Mouse (Mus musculus) gastrocnemius, postnatal 14 days (tissue): ENCODE measurements around the gene Lyplal1. TPM values are rescaled to one million over a fixed set of nuclear protein-coding genes. Genes with fewer than 3 reads are reported as not detected.

Experiments used
- DNase-seq: peaks from one replicate; pipeline ENCODE4 v3.0.0; 2021; ENCODE audit warnings: mixed read lengths
- intact Hi-C: fragments of 180-260 bp; cut with DNase I; formaldehyde crosslinking; loops from one replicate; pipeline ENCODE4 v1.15.1; 2025; ENCODE audit warnings: low total_unique reads
- long read RNA-seq, 2 experiments: library from polyadenylated mRNA; stranded (forward); transcript quantifications; one replicate each; pipeline ENCODE4 v2.0.0; 2021
- total RNA-seq, 2 experiments: library from RNA; stranded (reverse); gene quantifications; 2 replicates each; pipeline ENCODE4 v1.2.3; 2021

Gene Lyplal1
- 1 to 10 TPM; 4.4 to 4.8 TPM for total RNA-seq
- long read RNA-seq, experiment 1, transcript Lyplal1-201 (5 exons, 1,578 nt): major isoform, 5 of 7 reads
- long read RNA-seq, experiment 1, partial matches to known transcripts: 0 of 7 reads
- long read RNA-seq, experiment 1, other reads (novel, unspliced or antisense): 1 of 7 reads
- long read RNA-seq, experiment 2, partial matches to known transcripts: 0 of 1 reads
- long read RNA-seq, experiment 2, other reads (novel, unspliced or antisense): 1 of 1 reads

GRCm38 (mm10) chr1:186116701-186117488, at the start of gene Lyplal1:
Lyplal1 (minus strand) TSS chr1:186117310.
- peak; percentile 97 for DNase-seq
- intact Hi-C loops: no loop called here

GRCm38 (mm10) chr1:186163616-186164015, 46.5 kb upstream of the Lyplal1 start:
- no peak for DNase-seq
- intact Hi-C loops: no loop called here

- intact Hi-C loops: no loop called here
- DNase-seq: no peak
Observed at GRCm38 (mm10) chr1:186163206-186163605, 46.1 kb upstream of the Lyplal1 start.

GRCm38 (mm10) chr1:186150376-186150775, 33.3 kb upstream of the Lyplal1 start:
- intact Hi-C loops: no loop called here
- DNase-seq: no peak

GRCm38 (mm10) chr1:186145444-186145843, 28.3 kb upstream of the Lyplal1 start:
- intact Hi-C loops: no loop called here
- no peak for DNase-seq

GRCm38 (mm10) chr1:186140191-186140590, 23.1 kb upstream of the Lyplal1 start:
- intact Hi-C loops: no loop called here
- DNase-seq: no peak

DNA sequence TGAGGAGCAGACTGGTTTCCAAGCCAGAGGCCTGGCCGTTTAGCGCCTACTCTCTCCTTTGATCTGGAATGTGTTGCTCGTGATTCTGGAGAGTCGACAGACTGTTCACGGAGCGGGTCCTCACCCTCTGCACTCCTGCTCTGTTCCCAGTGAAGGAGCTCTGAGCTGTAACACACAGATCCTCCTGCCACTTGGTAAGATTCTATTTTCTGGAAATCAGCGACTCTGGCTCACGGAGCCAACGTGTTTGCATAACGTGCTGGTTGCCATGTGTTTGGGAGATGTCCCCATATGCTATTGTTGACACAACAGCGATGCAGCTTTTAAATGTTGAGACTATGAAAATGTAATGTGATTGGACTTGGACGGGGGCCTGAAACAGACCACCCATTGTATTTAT, 20.8 kb upstream of the Lyplal1 start:
- intact Hi-C loops: no loop called here
- DNase-seq: no peak

GRCm38 (mm10) chr1:186136636-186137380, 19.7 kb upstream of the Lyplal1 start:
- DNase-seq: peak; percentile 29
- intact Hi-C loops: no loop called here

DNA sequence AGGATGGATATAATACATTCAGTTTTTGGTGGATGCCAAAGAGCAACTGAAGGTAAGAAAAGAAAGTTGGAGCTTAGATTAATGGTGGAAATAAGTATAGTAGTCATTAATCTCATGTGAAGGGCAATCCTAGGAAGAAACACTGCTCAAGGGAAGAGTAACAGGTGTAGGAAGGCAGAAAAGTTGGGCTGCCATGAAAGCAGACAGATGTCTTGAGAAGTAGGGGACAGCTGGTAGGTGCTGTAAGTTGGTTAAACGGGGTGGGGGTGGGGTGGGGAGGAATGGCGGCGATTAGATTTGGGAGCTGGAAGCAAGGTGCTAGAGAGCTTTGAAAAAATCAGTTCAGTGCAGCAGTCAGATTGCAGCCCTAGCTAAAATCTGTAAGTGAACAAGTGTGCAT, 14.4 kb upstream of the Lyplal1 start:
- intact Hi-C loops: no loop called here
- no peak for DNase-seq

DNA sequence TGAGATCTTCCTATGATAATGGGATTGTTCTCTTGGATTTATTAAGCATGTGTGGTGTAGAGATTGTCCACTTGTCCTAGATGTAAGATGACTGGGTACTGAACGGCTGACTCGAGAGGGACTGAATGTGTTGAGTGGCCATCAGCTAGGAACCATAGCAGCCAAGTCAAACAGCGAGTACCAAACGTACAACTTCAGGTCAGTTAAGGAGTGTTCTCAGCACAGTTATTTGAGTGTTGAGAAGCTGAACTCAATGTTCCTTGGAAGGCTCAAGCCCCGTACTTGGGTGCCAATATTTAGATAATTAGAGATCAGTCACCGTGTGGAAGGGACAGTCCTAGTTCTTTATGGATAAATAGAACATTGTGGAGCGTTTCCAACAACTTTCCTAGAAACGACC, 11.8 kb upstream of the Lyplal1 start:
- DNase-seq: no peak
- intact Hi-C loops: no loop called here

- DNase-seq: no peak
- intact Hi-C loops: no loop called here
Observed at GRCm38 (mm10) chr1:186126313-186126862, 9.3 kb upstream of the Lyplal1 start.

GRCm38 (mm10) chr1:186123690-186124089, 6.6 kb upstream of the Lyplal1 start:
- no peak for DNase-seq
- intact Hi-C loops: no loop called here

DNA sequence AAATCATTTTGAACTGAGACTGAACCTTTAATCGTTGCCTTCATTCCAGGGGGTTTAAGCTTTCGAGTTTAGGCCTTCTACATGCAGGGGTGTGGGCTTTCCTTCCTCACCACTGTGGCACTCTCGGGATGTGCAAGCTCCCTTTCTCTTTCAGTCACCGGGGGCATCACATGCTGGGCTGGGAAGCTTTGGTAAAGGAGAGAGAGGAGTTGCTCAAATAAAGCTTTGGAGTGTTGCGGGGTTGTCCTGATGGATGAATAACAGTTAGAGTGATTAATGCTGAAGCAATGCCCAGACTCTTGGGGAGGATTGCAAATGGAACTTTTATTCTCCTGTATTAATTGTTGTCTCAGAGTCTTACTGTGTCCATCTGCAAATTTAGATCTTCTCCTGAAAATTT, 2.7 kb upstream of the Lyplal1 start:
- no peak for DNase-seq
- intact Hi-C loops: no loop called here

DNA sequence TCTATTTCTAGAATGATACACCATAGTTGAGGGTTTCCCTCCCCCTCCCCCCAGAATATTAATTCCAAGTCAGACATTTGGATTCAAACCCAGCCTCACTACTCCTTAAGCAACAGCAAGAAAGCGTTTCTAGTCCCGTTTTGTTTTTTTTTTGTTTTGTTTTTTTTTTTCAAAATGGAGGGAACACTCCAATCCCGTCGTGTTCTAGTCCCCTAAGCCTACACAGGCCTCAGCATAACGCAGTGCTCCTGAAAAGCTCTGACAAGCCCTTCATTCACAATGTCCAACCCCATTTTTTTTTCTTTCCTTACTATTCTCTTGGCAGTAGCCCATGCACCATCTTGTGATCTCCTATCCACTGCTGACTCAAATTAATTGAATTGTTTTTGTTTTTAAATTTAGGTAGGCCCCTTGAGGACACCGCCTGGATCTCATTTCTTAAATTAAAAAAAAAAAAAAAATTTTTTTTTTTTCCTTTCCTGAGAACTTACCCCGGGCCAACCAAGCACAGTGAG, 967 bp downstream of the Lyplal1 start:
- DNase-seq: no peak
- intact Hi-C loops: no loop called here

DNA sequence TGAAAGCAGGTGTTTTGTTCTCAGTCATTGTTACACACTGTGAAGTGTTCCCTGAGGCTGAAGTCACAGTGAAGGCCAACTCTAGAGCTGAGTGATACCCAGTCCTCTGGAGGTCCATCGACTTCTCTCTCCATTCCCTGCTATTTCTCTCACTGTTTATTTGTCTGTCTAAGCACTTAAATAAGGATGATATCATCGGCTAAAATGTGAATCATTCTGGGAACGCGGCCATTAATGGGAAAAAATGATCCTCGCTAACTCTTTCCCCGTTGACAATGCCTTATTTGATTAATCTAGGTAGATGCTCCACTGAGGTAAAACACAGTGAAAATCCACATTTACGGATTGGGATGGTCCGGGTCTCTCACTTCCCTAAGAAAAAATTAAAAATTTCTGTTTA, 14.8 kb downstream of the Lyplal1 start:
- intact Hi-C loops: no loop called here
- DNase-seq: peak; percentile 22

DNA sequence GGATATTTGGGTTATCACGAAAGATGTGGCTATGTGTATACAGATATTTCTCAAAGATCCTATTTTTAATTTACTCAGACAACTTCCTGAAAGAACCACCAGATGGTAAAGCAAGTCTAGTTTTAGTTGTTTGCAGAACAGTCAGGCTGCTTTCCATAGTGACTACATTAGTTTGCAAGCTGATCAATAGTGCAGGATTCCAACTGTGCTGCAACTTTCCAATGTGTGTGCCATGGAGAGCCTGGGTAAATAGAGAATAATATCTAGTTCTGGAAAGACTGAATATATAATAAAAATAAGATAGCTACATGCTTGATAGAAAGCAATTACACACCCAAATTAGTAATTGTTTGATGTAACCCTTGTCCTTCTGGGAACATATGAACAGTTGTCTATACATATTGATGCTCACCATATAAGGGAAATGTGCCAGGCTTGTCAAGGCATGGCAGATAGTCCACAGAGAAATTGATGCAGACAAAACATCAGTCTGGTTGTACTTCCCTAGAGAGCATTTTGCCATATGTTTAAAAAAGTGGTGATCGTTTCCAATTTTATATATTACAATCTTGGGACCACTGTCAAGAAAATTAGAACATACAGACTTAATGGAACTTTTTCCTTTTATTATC, 50.7 kb downstream of the Lyplal1 start:
- DNase-seq: no peak

GRCm38 (mm10) chr1:186060041-186060440, 57.1 kb downstream of the Lyplal1 start:
- DNase-seq: no peak
- intact Hi-C loops: no loop called here

More for the DNA sequence above, 50.7 kb downstream of the Lyplal1 start:
- intact Hi-C loops: no loop called here

DNA sequence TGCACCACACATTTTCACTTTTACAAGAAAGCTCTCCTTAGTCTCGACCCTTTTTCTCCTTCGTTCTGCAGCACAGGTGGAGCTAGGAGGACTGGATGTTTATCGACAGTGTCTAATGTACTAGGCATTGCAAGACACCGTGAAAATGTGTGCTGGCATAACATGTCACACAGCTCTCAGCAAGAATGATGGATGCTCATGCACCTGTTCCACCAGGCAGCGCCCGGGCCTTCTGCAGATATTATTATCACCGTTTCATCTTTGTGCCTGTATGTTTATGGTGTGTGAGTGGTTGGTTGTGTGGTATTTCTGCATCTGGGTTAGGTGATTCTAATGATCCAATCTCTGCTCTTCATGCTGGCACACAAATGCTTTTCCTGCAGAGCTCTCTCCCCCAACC, 62.9 kb downstream of the Lyplal1 start:
- intact Hi-C loops: no loop called here

GRCm38 (mm10) chr1:186053280-186054043, 63.6 kb downstream of the Lyplal1 start:
- intact Hi-C loops: no loop called here
- no peak for DNase-seq

More for the DNA sequence above, 62.9 kb downstream of the Lyplal1 start:
- no peak for DNase-seq
